Mouse (Mus musculus) heart, embryonic 10.5 days (tissue): ENCODE data around the gene Tmem131l. TPM values are rescaled to one million over a fixed set of nuclear protein-coding genes. Genes with fewer than 3 reads are reported as not detected.

Source experiments
- polyA plus RNA-seq: library from polyadenylated mRNA; unstranded; fragments of >200 nt; fragmentation: Nextera tagmentation; extraction: Ambion mirVana; gene quantifications from 2 replicates; pipeline ENCODE4 v1.2.1, GENCODE M21; 2016

Gene Tmem131l
- polyA plus RNA-seq, 1 experiment from 2014 or later = 39.6 TPM

Other genes with a start within 250 kb of the Tmem131l start
- gene Tlr2, start 198.4 kb downstream of the Tmem131l start, polyA plus RNA-seq = 1.8 and 1.9 TPM in 2 replicates
- gene Mnd1, start 115.6 kb upstream of the Tmem131l start, polyA plus RNA-seq = 10.0 and 14.0 TPM in 2 replicates
- 0.14 and 0.25 TPM in 2 replicates for gene Gm6525, start 133.9 kb upstream of the Tmem131l start, polyA plus RNA-seq